ENCODE assay signal across 8 mouse cellular contexts in the genomic region with DNA sequence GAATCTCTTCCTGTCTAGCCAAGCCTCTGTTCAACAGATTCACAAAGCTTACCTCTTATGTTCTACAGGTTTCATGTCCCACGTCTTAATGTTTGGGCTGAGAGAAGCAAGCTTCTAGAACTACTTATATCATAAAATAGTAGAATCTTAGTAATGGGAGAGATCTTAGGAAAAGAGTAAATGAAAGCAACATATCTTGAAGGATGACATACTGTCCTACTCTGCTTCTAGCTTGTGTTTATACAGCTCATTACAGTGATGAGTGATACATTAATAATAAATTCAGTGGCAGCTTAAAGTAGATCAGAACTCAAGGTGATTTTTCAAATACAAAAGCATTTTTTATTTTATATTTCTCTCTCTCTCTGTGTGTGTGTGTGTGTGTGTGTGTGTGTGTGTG. TPM values are rescaled to one million over a fixed set of nuclear protein-coding genes. Genes with fewer than 3 reads are reported as not detected.
DNase-seq lines count a peak whose midpoint lies in the region; ATAC-seq lines count a peak whose summit lies in the region.

A gene (minus strand): TSS at position 101 of the 400 bp plus-strand sequence.

- H3K4me3 ChIP-seq in neural tube, embryonic 11.5 days (ENCODE audit: low read depth, low read length), result no peak within 1 kb of the TSS
- H3K4me3 ChIP-seq in embryonic facial prominence, embryonic 15.5 days (replicated peaks), result no peak within 1 kb of the TSS
- no peak within 1 kb of the TSS for H3K4me3 ChIP-seq in limb, embryonic 12.5 days (replicated peaks)
- H3K4me3 ChIP-seq in stomach, embryonic 15.5 days (replicated peaks), result no peak within 1 kb of the TSS

- no peaks in the 10 kb centered on the region for H3K9me3 ChIP-seq in neural tube, embryonic 11.5 days (ENCODE audit: control insufficient read depth, low read length)
- H3K9me3 ChIP-seq in embryonic facial prominence, embryonic 15.5 days (replicated peaks), result no peaks in the 10 kb centered on the region
- H3K9me3 ChIP-seq in limb, embryonic 12.5 days, result no peaks in the 10 kb centered on the region
- H3K9me3 ChIP-seq in stomach, embryonic 15.5 days, result no peaks in the 10 kb centered on the region

- no peaks in the 10 kb centered on the region for H3K27me3 ChIP-seq in neural tube, embryonic 11.5 days (ENCODE audit: control insufficient read depth, insufficient read depth, low read length)
- H3K27me3 ChIP-seq in embryonic facial prominence, embryonic 15.5 days, result no peaks in the 10 kb centered on the region
- H3K27me3 ChIP-seq in limb, embryonic 12.5 days, result no peaks in the 10 kb centered on the region
- H3K27me3 ChIP-seq in stomach, embryonic 15.5 days (replicated peaks), result no peaks in the 10 kb centered on the region

- no peak for ATAC-seq in neural tube, embryonic 11.5 days (ENCODE audit: insufficient read depth, low FRiP score, low TSS enrichment)
- no peak for ATAC-seq in embryonic facial prominence, embryonic 15.5 days (ENCODE audit: insufficient number of reproducible peaks, low FRiP score, low TSS enrichment, low read depth)
- ATAC-seq in limb, embryonic 12.5 days (ENCODE audit: insufficient number of reproducible peaks, insufficient read depth, low FRiP score, low TSS enrichment, low read depth), result no peak
- ATAC-seq in stomach, embryonic 15.5 days (ENCODE audit: insufficient read depth, low FRiP score, low read depth), result no peak

- no peak within 1 kb of the TSS for H3K27ac ChIP-seq in neural tube, embryonic 11.5 days (ENCODE audit: low read depth, low read length)
- no peak within 1 kb of the TSS for H3K27ac ChIP-seq in embryonic facial prominence, embryonic 15.5 days (replicated peaks)
- H3K27ac ChIP-seq in limb, embryonic 12.5 days, result no peak within 1 kb of the TSS
- no peak within 1 kb of the TSS for H3K27ac ChIP-seq in stomach, embryonic 15.5 days

- no peaks in the 10 kb centered on the region for H3K4me1 ChIP-seq in neural tube, embryonic 11.5 days (ENCODE audit: control insufficient read depth, insufficient read depth, low read length)
- peaks cover 6% of the 10 kb centered on the region; the same call in 1 of the 2 replicates for H3K4me1 ChIP-seq in embryonic facial prominence, embryonic 15.5 days
- no peaks in the 10 kb centered on the region for H3K4me1 ChIP-seq in limb, embryonic 12.5 days (replicated peaks)
- H3K4me1 ChIP-seq in stomach, embryonic 15.5 days, result no peaks in the 10 kb centered on the region

- WGBS in neural tube, embryonic 11.5 days, result 87% methylated on average over 1 of the region's 1 CpGs
- WGBS in embryonic facial prominence, embryonic 15.5 days, result 79% methylated on average over 1 of the region's 1 CpGs
- 90% methylated on average over 1 of the region's 1 CpGs for WGBS in limb, embryonic 12.5 days
- WGBS in stomach, embryonic 15.5 days, result 71% methylated on average over 1 of the region's 1 CpGs

- H3K9ac ChIP-seq in neural tube, embryonic 11.5 days (ENCODE audit: low read length), result no peak within 1 kb of the TSS
- no peak within 1 kb of the TSS for H3K9ac ChIP-seq in embryonic facial prominence, embryonic 15.5 days
- no peak within 1 kb of the TSS for H3K9ac ChIP-seq in limb, embryonic 12.5 days (replicated peaks)
- no peak within 1 kb of the TSS for H3K9ac ChIP-seq in stomach, embryonic 15.5 days

- H3K36me3 ChIP-seq in neural tube, embryonic 11.5 days (ENCODE audit: control insufficient read depth, insufficient read depth, low read length), result no peaks in the 10 kb centered on the region
- H3K36me3 ChIP-seq in embryonic facial prominence, embryonic 15.5 days, result no peaks in the 10 kb centered on the region
- H3K36me3 ChIP-seq in limb, embryonic 12.5 days, result no peaks in the 10 kb centered on the region
- H3K36me3 ChIP-seq in stomach, embryonic 15.5 days, result no peaks in the 10 kb centered on the region

- DNase-seq in neural tube, embryonic 11.5 days (ENCODE audit: low spot score), result no peak
- no peak for DNase-seq in neural tube, embryonic 10.5 days (ENCODE audit: extremely low spot score, low spot score)
- no peak for DNase-seq in heart, postnatal 25 days (ENCODE audit: low spot score)
- no peak for DNase-seq in cerebellum, postnatal 14 days
- DNase-seq in frontal cortex, postnatal 25 days (ENCODE audit: low spot score in 2 of 2), result no peak

- no peak within 1 kb of the TSS for H3K4me2 ChIP-seq in neural tube, embryonic 11.5 days (ENCODE audit: low read depth)
- no peak within 1 kb of the TSS for H3K4me2 ChIP-seq in embryonic facial prominence, embryonic 15.5 days (replicated peaks)
- H3K4me2 ChIP-seq in limb, embryonic 12.5 days, result no peak within 1 kb of the TSS
- no peak within 1 kb of the TSS for H3K4me2 ChIP-seq in stomach, embryonic 15.5 days

- intact Hi-C loops in heart, postnatal 25 days (cut with DNase I), result loop anchor here (5.0 kb wide), 2 partner anchors 68 to 102 kb away; a partner anchor contains a TSS

RNA-seq across cellular contexts. Expression of the gene that starts here (rescaled TPM):
- 14.3 and 15.6 TPM in 2 replicates for polyA plus RNA-seq in neural tube, embryonic 11.5 days (2014; fragmentation: Nextera tagmentation; extraction: Ambion mirVana)
- 22.5 and 28.3 TPM in 2 replicates for polyA plus RNA-seq in embryonic facial prominence, embryonic 15.5 days (2015; fragmentation: Nextera tagmentation; extraction: Ambion mirVana)
- total RNA-seq in heart, postnatal 25 days (2021), result 10 to 100 TPM; 32.4 to 37.8 TPM
- 13.0 TPM in 2 replicates for polyA plus RNA-seq in limb, embryonic 12.5 days (2016; fragmentation: Nextera tagmentation; extraction: Ambion mirVana)
- 26.8 and 28.5 TPM in 2 replicates for polyA plus RNA-seq in stomach, embryonic 15.5 days (2015; fragmentation: Nextera tagmentation; extraction: Ambion mirVana)
